Mouse (Mus musculus) testis, postnatal 14 days (tissue): ENCODE measurements at regions not wholly inside any gene's neighbourhood (a gene's known extent, or its start where the extent isn't known, plus 50 kb on each side); places are given as distances from the start of the nearest gene placed in this dataset.

ENCODE experiments used
- DNase-seq: peaks from one replicate; pipeline ENCODE4 v3.0.0; 2021; ENCODE audit warnings: low spot score

DNA sequence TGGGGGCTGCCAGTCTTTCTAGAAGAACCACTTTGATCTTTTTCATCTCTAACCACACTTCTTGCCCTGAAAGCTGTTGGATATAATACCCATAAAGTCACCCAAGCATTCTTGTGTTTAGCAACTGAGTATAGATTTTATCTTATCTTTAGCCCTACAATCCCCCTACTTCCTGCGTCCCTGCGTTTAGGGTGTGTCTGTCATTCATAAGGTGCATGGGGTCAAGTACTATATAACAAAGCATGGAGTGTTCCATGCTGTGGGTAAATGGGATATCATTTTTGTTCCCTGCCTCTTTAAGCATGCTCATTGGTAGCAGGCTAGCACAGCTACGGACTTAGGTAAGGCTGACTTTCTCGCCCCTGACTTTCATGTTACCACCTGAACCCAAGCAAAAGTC, 122.5 kb upstream of the Twist2 start:
- no peak for DNase-seq

DNA sequence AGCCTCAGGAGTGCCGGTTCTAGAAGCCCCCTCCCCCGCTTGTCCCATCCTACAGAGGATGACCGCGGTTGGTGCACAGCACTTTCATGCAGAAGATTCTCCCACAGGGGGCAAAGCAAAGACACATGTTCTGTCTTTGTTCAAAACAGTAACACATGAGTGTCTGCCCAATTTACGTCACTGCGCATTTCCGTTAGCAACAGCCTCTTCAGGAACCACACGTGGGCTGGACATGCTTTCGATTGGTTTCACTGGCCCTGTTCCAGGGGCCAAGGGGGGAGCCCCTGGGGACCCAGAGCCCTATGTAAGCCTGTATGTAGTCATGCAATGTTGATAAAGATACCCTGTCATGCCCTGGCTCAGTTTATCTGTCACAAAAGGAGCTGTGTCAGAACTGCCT, 116.2 kb upstream of the Twist2 start:
- DNase-seq: no peak

DNA sequence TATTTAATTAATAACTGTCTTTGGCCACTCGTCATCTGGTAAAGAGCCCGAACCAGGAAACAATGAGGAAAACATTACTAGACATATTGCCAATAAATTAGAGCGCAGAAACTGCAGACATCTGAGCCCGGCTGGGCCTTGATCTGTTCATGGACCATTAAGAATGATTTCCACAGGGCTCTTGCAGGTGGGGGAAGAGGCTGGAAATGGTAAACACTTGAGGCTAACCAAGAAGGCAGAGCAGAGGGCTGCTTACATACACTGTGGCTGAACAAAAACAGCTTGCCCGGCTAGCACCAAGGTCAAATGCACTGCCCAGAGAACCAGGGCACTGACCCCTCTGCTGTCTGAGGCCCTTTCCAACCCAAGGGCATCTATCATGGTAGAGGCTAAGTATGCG, 115.5 kb upstream of the Twist2 start:
- no peak for DNase-seq

DNA sequence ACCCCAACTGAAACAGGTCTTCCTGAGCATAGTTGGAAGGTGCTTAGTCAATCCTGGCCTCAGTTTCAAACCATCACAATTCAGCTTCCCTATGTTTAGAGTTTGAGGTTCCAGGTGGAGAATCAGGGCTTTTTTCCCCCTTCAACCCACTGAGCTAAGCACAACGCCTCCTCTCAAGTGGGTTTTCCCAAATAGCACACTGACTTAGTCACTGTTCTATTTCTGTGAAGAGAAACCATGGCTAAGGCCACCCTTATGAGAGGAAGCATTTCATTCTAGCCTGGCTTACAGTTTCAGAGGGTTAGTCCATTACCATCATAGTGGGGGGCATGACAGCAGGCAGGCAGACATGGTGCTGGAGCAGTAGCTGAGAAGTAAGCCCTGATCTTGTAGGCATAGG, 109.7 kb upstream of the Twist2 start:
- DNase-seq: no peak

DNA sequence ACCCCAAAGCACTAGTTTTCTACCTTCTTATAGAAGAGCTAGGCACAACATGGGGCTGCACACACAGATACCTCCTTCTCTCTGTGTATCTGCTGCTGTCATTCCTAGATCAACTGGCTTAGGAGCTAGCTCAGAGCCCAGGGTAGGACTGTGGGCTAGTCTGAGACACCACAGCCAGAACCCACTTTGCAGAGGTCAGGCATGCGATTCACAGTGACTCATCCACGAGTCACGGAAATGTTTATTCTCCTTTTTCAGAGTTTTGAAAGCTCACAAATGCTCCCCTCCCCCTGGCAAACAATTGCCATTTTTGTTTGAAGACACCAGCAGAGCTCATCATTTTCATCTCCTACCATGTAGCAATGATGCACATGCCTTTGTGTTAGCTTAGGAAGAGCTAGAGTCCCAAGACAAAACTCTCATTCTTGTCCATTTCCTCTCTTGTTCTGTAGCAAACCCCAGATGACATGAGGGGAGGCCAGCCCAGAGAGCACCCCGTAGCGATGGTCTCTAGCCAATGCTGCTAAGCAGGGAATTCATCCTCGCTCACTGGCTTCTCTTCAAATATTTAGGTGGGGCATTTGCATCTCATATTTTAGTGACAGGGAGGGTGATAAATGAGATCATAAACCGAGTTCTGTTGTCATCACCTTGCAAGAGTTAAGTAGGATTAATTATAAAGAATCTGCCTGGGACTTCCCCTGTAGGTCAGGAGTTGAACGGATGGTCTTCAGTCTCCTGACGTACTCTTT, 108.4 kb upstream of the Twist2 start:
- DNase-seq: no peak

DNA sequence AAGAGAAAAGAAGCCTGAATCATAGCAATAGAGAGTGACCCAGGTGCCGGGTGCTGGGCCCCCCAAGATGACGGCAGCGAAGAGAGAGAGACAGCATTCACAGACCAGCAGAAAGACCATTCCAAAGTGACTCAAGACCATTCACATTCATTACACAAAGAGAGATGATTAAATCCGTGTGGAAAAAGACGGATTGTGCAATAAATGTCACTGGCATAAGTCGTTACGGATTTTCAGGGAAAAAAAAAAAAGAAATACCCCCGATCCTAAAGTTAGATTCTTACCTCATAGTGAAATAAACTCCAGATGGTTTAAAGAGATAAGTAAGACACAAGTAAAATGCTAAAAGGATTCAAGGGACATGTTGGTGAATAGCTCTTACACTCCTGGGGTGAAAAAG, 104.2 kb upstream of the Twist2 start:
- DNase-seq: no peak

DNA sequence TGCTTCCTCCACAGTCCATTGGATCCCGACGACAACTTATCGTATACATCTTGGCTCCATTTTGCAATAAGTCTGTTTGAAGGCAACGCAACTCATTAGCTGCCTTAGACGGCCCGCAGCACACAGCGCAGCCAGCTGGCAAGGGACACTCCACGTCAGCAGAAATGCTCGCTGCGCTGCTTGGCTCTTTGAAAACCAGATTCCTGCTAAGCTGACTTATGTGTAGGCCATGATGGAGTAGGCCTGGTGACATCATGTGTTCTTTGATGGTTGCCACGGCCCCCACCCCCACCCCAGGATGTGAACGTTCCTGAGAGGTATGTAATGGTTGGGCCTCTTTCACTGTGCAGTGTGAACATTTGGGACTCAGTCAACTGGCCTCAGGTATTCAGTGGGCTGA, 99.8 kb upstream of the Twist2 start:
- DNase-seq: no peak

DNA sequence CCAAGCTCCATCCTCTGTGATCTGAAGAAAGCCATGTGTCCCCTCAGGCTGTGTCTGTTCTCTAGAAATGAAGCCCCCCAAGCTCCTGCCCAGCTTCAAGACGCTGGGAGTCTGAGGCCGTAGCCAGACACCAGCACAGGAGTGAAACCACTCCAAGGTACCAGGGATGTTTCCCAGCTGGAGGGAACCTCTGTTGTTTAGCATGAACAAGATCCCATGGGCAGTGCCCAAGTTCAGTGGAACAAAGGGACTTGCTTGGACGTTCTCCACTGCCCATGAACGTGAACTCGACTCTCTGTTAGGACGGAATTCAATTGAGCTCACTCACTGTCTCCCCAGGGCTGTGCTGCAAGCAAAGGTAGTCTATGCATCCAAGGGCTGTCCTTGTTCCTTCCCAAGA, 99.2 kb upstream of the Twist2 start:
- no peak for DNase-seq

DNA sequence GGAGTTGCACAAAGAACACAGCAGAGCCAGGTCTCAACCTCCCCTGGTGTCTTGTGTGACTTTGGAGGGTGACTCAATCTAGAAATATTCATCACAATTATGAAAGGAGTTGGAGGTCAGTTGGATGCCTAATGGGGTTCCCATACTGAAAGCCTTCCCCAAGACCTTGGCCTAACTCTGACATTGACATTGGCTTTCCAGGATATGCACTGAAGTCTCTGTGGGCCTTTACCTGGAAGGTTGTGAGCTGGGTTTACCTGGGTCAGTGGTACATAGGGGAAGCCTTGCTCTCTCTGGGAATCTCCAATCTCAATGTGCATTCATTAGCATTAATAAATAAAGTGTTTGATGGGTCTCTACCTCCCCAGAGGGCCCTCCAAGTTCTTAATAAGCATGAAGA, 98.5 kb upstream of the Twist2 start:
- no peak for DNase-seq

DNA sequence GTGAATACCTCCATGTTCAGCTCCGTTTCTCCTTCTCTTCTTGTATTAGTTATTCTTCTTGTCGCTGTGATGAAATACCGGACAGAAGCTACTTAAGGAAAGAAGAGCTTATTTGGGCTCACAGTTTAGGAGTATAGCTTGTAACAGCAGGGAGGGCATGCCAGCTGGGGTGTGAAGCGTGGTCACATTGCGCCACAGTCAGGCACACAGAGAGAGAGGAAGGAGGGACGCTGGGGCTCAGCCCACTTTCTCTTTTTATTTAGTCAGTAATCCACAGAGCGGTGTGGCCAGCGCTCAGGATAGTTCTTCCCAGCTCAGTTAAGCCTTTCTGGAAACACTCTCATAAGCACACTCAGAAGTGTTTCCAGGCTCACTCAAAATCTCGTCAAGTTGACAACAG, 95.8 kb upstream of the Twist2 start:
- DNase-seq: no peak

DNA sequence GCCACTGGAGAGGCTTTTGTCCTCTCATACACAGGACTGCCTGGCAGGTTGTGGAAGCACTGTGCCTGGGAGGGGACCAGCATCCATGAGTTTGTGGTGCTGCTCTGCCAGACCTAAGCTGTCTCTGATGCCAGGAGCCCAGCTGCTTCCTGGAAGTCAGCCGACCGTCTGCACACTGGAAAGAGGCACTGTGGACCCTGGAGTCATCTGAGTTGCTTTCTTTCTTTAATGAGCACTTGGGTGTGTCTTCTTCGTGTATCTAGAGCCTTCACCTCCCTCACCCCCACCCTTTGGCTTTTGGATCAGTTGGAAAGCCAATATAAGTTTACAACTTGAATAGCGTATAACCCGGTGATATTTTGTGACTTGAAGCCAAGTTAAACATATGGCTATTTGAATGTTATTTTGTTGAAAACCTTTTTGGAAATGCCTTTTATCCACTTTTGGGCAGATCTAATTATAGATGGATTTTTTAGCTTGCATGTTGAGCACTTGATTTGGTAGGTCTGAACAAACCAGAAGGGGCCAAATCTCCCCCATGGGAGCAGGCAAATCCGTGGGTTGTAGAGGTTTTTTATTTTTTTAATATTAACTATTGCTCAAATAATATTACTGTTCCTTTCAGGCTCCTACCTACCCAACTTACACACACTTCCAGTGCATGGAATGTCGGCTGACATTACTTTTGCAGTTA, 92.6 kb upstream of the Twist2 start:
- DNase-seq: no peak

DNA sequence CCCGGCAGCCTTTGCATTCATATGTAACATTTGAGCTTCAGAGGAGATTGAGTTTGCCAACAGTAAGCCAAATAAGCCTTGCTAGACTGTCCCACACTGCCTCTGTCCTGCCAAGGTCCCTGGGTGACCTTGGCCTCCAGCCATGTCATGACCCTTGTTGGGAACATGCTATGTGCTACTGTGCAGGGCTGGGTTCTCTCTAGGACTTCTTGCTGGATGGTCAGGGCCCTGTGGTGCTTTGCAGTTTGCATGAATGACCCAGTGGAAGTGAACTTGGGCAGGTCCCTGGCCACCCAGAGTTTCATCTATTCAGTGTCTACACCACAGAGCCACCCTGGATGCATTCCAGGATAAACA, 92.0 kb upstream of the Twist2 start:
- peak; percentile 19 for DNase-seq

DNA sequence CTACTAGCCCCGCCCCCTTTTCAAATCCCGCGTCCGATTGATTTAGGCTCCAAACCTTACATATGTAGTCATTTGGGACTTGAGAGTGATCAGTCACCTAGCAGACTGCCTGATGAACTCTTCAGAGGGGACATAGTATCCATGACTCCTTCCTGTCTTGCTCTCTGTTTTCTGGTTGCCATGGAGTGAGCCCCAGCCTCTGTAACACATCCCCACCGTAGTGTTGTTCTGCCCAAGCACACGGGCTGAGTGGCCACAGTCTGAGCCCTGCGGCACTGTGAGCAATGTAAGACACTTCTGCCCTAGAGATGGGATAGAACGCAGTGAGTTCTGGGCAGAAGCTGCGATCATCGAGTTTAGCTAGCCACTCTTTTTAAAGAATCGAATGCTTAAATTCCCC, 88.1 kb upstream of the Twist2 start:
- no peak for DNase-seq

DNA sequence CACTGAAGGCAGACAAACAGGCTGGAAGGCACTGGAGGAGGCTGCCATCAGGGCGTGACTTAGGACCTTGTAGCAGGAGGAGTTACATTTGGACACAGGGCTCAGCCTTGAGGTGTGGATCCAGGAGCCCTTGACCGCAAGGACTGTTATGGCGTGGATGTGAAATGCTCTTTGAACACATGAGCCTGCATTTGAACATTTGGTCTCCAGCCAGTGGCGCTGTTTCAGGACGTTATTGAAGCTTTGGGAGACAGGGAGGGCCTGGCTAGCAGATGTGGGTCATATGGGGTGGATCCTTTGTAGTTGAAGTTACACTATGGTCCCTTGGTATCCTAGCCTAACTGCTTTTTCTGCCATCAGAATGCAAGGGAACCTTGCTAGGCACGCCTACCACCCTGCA, 87.0 kb upstream of the Twist2 start:
- DNase-seq: peak; percentile 17

DNA sequence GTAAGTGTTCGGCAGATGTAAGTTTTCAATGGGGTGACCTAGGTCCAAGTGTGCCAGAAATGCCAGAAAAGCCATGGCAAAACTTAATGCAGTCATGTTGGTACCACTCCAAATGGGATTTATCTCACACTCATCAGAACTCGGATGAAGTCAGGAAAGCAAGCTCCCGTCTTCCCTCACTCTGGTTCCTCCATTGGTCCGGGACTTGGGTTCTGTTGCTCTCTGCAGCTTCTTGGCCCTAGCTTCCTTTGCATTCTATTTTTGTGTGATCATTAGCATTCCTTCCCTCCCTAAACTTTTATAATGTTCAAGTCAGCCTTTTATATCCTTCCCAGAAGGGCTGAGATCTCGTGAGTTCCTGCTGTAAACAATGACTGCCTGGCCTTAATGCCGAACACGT, 85.9 kb upstream of the Twist2 start:
- no peak for DNase-seq

DNA sequence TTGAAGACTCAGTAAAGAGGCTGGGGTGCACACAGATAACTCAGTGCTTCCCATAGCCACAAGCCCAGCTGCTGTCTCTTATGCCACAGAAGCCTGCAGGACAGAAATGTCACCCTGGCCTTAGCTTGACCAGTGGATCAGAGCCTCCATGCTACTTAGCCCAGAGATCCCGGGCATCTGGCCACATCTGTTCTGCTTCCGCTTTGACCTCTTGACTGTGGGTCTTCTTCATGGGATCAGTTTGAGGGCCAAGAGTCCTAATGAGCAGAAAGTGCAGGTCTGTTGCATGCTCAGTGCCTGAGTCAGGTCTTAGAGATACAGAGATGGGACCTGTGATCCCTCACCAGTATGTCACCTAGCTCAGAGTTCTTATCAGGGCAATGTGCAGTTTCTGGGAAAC, 85.5 kb upstream of the Twist2 start:
- no peak for DNase-seq

DNA sequence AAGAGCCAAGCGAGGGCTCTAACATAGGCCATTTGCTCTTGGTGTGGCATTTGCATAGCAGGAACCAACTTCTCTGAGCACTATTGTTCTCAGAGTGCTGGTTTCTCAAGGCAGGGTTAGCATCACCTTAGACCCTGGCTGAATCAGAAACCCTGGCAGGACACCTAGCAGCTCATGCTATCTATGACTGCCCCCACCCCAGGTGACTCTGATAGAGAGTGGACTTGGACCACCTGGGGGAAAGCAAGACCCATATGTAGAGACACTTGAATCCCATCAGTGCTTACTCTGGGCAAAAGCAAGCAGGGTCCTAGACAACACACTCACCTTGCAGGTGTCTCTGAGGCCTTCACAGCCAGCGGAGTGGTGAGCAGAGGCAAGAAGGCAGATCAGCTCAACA, 84.4 kb upstream of the Twist2 start:
- DNase-seq: no peak

DNA sequence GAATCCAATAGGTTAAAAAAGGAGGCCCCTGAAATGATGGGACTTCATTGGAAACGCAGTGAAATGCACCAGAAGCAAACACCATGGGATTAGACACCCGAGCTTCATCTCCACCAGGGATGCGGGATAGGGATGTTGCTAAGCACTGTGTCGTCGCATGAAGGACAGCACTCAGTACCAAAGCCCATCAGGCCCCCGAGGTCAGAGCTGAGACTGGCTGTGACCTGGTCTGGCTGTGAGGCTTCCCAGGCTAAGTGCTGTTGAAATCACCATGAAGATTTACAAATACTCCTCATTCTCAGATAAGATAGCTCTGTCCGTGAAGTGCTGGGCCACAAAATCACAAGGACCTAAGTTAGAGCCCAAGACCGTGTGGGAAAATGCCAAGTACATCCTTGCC, 83.3 kb upstream of the Twist2 start:
- DNase-seq: no peak

DNA sequence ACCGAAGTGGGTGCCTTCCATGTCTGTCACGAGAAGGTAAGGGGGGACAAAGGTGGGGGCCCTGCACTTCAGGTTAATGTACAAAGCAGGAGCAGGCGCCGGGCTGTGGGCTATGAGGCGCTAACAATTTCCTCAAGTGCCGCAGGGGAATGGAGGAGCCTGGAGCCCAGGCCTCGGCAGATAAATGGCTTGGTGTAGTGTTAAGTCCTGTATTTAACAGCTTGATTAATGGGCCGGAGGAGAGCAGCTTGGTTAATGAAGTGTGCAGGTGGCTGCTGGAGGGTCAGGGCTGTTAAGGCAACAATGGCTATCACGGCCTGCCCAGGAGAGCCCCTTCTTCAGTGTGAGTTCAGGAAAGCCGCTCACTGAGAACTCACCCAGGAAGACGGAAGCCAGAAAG, 72.0 kb upstream of the Twist2 start:
- DNase-seq: no peak

DNA sequence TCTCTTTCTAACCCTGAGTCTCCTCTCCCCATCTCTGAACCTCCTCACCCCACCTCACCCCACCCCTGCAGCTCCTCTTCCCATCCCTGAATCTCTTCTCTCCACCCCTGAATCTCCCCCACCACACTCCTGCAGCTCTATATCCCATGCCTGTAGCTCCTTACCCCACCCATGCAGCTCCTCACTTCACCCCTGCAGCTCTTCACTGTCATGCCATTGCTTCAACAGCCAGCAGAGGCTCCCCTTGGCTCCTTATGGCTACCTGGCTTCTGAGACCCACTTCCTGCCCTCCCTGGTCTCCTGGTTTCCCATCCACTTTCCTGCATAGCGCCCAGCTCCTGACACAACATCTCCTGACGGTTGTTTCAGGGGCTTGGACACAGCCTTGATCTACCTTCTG, 71.0 kb upstream of the Twist2 start:
- no peak for DNase-seq

DNA sequence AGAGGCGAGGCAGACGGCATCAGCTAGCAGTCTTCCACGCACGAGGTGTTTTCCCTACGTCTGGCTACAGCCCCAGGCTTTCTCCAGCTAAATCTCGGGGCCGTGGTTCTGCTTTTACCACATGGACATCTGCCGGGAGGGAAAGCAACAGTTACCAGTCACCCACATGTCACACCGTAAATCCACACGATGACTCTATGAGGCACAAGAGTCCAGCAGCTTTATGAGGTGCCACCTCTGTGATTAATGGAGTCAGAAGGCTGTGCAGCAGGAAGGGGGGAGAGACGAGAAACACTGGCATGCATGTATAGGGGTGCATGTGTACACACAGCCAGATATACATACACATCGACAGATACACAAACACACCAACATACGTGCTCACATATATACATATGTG, 69.6 kb upstream of the Twist2 start:
- DNase-seq: no peak

DNA sequence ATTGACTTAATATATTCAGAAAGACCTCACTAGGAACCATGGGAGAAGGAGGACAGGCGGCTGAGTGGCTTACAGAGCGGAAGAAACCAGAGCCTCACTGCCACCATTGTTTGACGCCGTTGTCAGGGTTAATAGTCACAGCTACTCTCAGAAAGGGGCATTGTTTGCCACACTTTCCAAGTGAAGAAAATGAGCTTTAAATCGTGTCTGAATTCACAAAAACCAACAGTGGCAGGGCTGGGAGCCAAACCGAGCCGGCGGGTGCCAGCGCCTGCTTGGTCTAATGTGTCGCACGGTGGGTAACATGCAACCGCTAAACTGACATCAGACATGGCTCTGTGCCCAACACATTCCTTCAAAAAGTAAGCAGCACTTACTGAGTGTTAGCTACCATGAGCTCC, 68.8 kb upstream of the Twist2 start:
- DNase-seq: no peak

DNA sequence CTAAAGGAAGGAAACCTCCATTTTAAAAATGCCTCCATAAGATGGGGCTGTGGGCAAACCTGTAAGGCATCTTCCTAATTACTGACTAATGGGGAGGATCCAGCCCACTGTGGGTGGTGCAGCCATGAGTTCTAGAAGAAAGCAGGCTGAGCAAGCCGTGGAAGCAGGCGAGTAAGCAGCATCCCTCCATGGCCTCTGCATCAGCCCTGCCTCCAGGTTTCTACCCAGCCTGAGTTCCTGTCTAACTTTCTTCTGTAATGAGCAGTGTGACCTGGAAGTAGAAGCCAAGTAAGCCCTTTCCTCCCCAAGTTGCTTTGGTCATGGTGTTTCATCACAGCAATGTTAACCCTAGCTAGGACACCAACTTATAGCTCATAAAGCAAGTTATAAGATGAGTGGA, 66.5 kb upstream of the Twist2 start:
- no peak for DNase-seq

DNA sequence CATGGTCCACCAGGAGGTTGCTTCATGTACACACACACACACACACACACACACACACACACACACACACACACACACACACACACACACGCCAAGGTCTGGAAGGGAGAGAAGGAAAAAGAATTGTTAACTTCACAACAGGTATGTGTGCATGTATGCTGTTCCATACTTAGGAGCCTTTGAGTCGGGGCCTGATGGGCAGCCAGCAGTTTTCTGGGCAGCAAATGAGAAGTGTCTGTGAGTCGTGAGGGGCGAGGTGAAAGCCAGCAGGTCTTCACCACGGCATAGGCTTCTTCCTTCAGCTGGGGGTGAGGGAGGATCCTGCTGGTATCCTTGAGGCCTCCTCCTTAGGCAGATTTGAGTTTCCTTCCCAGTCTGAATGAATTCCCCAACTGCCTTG, 65.8 kb upstream of the Twist2 start:
- no peak for DNase-seq
